Mouse (Mus musculus) T-helper 17 cell (primary cell): ENCODE measurements around the gene Sh3glb1.
"Not testable (repeated sequence)": the region's sequence is repeated elsewhere in the genome, so short reads cannot be mapped to it uniquely, and the experiment has no call there.

Source experiments
- in situ Hi-C, 2 experiments: fragments of 300-600 bp; cut with MboI, MseI; formaldehyde crosslinking; loops; 1 replicate in 1 of 2; 2 replicates in 1 of 2; pipeline ENCODE4 v1.15.1; 2025; ENCODE audit warnings: high pct_unique_total_duplicates in 2 of 2

Sh3glb1 gene

DNA sequence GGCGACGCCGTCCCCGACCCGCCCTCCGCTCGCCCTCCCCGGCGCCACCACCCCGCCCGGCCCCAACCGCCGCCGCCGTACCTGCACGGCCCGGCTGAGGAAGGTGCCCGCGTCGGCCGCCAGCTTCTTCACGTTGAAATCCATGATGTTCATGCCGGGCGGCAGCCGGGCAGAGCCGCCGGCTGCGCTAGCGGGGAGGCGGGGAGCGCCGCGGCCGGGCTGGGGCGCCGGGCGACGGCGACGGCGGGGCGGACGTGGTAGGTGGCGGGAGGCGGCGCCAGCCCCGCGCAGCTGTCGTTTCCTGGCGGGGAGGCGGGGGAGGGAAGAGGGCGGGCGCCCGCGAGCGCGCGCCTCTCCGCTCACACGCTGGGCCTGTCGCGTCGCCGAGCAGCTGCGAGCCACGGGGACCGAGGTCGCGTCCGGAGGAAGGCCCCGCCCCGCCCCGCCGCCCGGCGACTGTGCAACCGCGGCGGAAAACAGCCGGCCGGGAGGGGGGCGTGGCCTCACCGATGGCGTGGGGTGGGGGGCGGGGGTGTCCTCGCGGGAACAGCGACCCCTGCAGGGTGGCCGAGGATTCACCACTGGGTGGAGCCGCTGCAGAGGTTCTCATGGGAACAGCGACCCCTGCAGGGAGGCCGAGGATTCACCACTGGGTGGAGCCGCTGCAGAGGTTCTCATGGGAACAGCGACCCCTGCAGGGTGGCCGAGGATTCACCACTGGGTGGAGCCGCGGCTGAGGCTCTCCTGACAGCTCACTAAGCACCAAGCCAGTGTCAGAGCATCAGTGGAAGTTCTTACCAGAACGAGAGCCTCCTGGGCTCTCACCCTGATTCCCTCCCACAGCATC, at the start of gene Sh3glb1:
Sh3glb1 (minus strand) TSS at position 435 of the 847 bp plus-strand sequence.
- in situ Hi-C loops = loop anchor here (5.0 to 25.0 kb wide), 2 partner anchors 397 to 1792 kb away; partner anchors contain the start of genes Odf2l (in 1 of the 2) and Rpf1 (in 1 of the 2)

DNA sequence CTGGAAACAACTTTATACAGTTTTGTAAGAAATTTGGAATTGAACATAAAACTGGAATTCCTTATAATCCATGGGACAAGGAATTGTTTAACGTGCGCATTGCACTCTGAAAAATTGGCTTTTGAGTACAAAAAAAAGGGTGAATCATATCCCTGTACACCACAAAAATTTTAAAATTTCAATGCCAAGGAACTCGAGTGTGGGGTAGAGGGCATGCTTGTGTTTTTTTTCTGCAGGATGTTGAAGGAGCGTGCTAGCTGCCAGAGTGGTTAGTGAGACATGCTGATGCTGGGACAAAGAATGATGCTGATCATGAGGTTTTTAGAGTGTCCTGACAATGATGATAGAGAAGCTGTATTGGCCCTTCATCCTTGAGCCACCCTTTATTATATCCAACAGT, 45.0 kb upstream of the Sh3glb1 start:
- in situ Hi-C loops = no loop called here

DNA sequence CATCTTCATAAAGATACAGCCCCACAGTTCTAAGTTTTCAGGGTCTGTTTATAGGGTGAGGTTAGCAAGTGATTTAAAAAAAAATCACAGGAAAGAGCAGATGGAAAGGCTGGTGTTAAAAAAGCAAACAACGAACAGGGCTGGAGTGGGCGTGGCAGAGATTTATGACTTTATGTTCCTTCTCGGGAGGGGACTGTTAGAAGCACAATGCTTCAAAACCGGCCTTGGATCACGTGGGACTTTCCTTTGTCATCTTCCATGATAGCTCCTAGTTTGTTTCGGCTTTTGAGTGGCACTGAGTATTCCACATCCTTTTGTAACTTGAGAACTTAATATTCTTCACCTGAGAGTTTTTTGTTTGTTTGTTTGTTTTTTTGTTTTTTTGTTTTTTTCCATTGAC, 41.3 kb upstream of the Sh3glb1 start:
- in situ Hi-C loops = no loop called here

DNA sequence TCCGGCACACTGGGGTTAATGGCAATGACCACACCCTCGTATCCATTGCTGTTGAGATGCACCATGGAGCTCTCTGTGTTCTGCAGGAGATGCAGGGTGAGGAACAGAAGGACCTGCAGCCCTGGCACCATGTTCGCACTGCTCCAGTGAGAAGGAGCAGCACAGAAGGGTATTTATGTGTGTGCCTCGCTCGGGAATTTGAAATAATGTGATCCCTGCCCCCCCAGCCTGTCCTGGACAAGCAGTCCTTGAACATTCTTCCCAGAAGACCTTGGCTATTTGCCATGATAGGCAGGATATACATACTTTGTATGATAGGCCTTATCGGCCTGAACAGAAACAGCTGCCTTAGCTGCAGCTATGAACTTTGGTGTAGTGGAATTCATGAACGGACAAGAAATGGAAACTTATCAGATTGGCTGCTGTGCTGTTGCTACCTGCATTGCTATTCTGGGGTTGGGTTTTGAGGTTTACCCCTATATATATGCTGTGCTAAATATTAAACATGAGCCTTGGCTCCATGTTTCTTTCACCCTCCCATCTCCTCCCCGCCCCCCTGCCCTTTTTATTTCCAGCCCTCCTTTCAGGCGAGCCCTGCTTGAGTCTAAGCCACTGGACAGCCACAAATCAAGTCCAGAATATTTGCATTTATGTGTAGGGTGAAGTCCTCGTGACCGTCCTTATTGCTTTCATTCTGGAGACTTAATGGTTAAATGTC, 40.6 kb upstream of the Sh3glb1 start, which contains the start of gene Clca3a1:
Clca3a1 (minus strand) TSS at position 386 of the 718 bp plus-strand sequence.
- in situ Hi-C loops = no loop called here

DNA sequence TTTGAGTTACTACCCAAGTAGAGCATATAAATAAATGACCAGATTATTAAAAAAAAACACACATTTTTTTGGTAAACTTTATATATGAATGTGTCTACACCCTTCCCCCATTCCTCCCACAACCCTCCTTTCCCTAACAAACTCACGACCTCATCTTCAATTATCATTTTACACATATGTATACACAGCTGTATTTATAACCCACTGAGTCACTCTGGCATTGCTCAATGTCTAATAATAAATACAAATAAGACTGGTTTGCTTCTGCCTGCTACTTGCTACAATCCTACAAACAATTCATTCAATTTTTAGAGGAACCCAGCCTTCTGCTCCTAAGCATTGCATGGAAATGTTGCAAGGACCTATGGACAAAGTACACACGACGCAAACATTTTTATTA, 39.6 kb upstream of the Sh3glb1 start:
- in situ Hi-C loops = no loop called here

DNA sequence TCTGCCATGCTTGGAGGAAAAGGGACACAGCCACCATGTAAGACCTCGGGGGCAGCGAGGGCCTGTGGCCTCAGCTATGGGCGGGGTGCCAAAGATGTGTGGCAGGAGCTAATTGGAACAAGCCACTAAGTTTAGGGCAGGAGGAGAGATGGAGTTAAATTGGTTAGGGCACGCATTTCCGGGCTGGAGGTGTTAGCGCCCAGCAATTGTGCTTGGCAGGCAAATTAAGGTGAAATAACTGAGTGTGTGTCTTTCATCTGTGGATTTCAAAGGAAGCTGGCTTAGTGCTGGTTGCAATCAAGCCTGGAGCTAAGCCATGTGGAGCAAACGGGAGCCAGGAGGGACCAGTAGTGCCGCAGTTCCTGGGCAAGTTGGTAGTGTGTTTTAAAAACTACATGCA, 36.0 kb upstream of the Sh3glb1 start:
- in situ Hi-C loops = not testable (repeated sequence)

DNA sequence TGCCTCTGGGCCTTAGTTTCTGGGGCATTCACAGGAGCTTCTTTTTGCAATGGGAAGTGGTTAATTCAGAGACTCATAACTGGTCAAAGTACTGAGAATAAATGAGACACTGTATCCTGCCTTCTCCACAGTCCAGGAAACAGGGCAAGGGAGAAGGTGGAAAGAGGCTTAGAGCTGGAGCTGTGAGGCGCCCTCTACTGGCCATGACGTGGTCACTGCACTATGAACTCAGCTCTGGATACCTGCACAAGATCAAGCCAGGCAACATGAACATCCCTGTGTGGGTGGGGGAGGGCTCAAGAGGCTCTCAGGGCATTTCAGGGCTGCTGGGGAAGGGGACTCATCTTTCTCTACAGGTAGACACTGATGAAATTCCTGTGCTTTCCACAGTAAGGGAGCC, 33.0 kb upstream of the Sh3glb1 start:
- in situ Hi-C loops = no loop called here

DNA sequence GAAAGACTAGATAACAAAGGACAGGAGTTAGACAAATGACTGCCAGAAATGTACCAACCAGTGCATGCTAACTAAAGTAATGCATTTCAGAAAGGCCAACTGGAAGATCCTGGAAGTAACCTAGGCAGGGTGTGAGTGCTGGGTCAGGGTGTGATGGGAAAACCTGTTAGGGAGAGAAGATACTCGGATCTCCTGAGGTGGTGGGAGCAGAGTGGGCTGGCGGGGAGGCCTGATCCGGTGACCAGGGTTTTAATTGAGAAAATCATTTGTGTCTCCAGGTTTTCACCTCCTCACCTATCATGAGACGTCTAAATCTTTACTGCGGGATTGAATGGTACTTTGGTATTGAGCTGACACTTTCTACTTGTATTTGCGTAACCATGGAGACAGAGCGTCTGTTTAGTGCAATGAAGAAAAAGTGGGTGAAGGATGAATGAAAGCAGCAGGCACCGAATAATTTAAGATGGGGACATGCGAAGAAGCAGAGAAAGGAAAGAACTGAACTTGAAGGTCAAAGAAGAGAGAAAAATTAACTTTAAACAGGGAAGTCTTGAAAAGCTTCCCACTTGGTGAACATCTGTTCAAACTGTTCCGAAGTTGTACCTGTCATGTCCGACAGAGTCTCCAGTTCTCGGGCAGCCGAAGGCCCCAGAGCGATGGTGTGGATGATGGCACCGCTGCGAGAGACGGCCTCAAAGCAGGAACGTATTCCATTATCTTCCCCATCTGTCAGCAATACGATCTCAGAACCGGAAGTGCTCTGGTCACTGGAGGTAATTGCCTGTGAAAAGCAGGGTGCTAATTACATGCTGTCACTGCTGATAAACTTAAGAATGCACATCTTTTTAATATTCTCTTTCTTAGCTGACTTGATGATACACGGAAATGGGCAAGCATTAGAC, 29.2 kb upstream of the Sh3glb1 start:
- in situ Hi-C loops = loop anchor here (5.0 to 25.0 kb wide), 2 partner anchors 58 to 1662 kb away; no protein-coding TSS in a partner anchor

DNA sequence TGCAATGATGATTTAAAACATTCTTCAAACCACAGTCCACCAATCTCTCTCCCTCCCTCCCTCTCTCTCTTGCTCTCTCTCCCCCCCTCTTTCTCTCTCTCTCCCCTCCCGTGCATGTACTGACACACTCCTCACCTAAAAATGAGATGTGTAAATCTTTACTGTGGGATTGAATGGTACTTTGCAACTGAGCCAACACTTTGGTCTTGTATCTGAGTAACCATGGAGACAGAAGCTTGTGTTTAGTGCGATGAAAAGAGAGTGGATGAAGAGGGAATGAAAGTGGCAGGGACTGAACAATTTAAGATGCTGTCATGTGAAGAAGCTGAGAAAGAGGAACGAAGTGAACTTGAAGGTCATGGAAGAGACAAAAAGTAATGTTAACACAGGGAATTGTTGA, 27.6 kb upstream of the Sh3glb1 start:
- in situ Hi-C loops = loop anchor here (5.0 to 25.0 kb wide), 2 partner anchors 60 to 1660 kb away; no protein-coding TSS in a partner anchor

DNA sequence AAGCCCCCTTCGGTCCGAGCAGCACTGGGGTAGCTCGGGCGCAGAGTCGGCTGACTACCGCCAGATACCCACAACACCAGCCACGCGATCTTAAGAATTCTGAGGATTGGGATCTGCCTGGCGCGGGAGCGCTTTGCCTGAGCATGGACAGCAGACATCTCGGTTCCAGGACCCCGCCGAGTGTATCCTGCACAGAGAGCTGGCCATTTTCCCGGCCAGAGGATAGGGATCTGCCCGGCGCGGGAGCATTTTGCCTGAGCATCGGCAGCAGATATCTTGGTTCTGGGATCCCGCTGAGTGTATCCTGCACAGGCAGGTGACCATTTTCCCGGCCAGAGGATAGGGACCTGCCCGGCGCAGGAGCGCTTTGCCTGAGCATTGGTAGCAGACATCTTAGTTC, 18.3 kb upstream of the Sh3glb1 start:
- in situ Hi-C loops = loop anchor here in 1 of 2 experiments (25.0 kb wide), 1 partner anchor 1651 kb away; no protein-coding TSS in a partner anchor

DNA sequence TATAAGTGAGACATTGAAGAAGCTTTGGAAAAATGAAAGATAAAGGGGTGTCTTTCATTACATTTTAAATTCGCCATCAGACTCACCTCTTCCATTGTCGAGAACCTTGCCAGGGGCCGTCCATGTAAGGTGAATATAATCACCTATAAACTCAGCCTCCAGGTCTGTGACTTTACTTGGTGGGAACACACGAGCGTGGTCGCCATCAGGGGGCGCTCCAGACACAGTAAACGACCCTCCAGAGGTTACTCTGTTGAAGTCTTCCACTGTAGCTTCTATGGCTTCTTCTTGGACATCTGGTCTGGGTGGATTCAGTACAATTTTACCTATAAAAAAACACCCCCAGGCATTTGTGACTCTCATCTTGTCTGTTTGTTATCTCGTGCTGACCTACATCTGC, 16.7 kb upstream of the Sh3glb1 start:
- in situ Hi-C loops = loop anchor here in 1 of 2 experiments (25.0 kb wide), 1 partner anchor 1650 kb away; no protein-coding TSS in a partner anchor

DNA sequence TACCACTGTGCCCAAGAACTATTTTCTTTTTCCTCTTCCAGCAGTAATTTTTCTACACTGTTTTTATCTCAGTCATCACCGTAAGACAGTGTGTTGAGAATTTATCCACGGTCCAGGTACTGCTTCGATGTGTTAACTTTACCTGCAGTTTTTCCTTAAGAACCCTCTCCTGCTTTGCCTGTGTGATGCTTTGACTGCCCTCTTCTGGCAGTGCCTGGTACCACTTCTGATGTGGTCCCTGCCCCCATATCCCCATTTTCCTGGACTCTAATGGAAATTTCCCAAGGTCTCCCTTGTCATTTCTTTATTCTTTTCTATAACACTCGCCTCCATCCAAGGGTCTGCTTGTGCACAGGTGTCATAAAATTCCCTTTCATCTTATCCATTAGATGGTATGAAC, 3.3 kb upstream of the Sh3glb1 start:
- in situ Hi-C loops = loop anchor here (5.0 to 25.0 kb wide), 2 partner anchors 394 to 1789 kb away; partner anchors contain the start of genes Odf2l (in 1 of the 2) and Rpf1 (in 1 of the 2)

DNA sequence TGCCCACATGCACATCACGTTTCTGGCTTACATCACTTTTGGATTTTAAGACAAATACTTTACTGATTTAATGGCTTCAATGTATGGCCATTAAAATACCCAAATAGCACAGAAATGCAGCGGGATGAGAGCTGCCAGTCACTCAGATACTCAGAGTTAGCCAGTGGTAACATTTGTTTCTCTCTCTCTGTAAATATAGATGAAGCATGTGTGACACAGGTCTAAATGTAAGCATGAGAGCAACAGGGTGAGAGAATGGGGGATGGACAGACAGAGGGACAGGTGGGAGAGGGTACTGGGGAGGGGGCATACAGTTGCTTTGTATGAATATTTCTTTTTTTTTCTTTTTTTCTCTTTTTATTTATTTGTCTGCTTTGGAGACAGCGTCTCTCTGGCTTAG, 2.4 kb upstream of the Sh3glb1 start:
- in situ Hi-C loops = loop anchor here (5.0 to 25.0 kb wide), 2 partner anchors 395 to 1790 kb away; partner anchors contain the start of genes Odf2l (in 1 of the 2) and Rpf1 (in 1 of the 2)

DNA sequence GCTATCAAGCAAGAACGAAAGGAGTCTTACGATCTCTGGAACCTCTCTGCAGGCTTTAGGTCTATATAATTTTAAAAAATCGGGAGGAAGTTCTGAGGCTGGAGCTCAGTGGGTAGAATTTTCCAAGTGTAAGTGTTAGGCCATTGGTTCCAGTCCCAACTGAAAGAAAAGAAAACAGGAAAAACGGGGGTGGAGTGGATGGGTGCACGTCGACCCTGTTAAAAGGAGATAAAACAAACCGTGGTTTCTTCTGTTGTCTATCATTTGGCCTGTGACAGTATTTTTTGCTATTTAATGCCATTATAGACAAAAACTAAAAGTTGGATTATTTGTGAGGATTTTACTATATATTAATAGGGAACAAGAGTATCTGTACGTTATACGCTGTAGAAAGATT, 1.7 kb upstream of the Sh3glb1 start:
- in situ Hi-C loops = loop anchor here (5.0 to 25.0 kb wide), 2 partner anchors 395 to 1790 kb away; partner anchors contain the start of genes Odf2l (in 1 of the 2) and Rpf1 (in 1 of the 2)

DNA sequence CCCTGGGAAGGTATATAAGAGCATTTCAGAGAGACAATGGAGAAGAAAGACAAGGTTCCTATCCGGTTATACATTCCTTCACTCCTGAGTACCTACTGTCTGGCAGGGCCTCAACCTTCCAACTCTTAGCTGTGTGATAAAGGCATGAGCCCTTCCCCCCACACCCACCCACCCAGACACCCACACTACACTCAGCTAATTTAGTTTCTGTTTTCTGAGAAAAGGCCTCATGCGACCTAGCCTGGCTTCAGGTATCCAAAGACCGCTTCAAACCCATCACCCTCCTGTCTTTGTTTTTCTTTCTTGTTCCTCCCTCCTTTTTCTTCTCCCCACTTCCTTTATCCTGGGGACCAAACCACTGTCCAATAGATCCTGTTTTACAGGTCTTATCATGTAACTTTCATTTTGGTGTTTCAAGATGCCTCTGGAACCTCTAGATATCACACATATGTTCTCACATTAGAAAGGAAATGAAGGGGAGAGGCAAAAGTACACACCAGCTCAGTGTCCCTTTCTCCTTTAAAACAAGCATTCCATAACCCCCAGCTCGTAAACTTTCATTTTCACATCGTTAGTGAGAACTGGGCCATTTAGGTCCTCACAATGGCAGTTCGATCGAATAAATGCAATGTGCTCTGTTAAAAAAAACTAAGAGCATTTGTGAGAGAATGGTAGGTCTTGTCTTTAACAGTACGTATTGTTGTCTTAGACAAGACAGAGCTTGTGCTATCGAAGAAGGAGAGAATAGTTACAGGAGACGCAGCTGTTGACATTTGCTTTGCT, 1.1 kb upstream of the Sh3glb1 start:
- in situ Hi-C loops = loop anchor here (5.0 to 25.0 kb wide), 2 partner anchors 396 to 1791 kb away; partner anchors contain the start of genes Odf2l (in 1 of the 2) and Rpf1 (in 1 of the 2)

DNA sequence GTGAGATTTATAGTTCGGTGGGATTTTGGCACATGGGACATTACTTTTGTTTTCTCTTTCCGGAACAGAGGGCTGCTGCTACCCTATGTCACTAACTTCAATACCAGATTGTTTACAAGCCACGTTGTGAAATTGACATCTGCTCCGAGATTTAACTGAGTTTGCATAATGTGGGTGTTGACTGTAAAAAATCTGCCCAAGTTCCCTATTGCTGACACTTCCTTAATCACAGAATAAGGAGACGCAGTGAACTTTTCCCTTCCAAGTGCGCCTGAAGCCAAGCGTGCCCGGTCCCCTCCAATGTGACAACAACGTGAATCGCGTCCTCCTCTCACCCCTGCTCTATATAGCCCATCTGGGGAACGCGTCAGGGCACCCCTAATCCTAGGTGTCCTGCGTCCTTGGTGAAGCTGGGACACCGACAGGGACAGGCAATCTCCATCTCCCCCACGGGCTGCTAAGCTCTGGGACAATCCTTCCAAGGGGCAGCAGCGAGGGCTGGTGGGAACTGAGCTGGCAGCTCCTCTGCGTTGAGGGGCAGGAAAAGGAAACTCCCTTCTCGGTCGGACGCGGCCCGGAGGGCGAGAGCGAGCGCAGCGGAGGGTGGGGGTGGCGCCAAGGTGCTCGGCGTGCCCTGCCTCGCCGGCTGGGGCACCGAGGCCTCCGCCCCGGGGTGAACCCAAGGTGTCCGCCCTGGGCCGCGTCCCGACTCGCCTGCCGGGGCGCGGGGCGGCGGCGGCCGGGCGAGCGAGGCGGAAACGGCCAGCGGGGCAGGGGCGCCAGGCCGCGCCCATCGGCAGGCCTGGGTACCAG, 841 bp downstream of the Sh3glb1 start:
- in situ Hi-C loops = loop anchor here in 1 of 2 experiments (25.0 kb wide), 1 partner anchor 1793 kb away; the partner anchor contains the start of gene Rpf1

DNA sequence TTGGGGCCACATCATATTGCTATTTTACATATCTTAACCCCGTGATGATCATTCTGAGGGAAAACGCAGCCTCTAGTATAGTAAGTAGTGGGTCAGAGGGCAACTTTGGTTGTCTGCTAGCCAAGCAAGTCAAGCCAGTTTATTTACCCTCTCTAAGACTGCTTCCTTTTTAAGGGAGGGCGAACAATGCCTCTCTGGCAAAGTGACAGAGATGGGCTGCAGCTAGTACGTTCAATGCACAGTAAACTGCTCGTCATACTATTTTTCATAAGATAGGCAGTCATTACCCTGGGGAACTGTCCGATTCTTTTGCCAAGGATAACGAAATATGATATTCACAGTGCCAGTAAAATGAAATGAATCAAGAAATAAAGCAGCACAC, 1.4 kb downstream of the Sh3glb1 start:
- in situ Hi-C loops = loop anchor here in 1 of 2 experiments (25.0 kb wide), 1 partner anchor 1794 kb away; the partner anchor contains the start of gene Rpf1

DNA sequence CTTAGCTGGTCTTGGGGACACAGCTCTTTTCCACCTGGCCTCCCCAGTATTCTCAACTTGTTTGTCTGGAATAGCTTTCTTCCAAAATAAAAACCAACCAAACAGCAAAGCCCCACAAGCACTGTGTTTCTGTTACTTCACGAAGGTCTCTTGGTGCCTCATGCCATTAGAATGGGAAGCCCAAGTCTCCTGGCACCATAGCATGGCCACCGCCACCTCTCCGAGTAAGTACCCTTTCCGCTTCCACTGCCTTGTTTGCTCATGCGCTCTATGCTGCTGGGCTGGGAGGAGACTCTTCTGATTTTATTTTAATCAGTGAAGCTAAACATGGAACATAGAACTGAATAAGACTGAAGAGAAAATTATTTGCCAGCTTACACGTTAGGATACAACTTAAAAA, 2.3 kb downstream of the Sh3glb1 start:
- in situ Hi-C loops = loop anchor here in 1 of 2 experiments (25.0 kb wide), 1 partner anchor 1794 kb away; the partner anchor contains the start of gene Rpf1

DNA sequence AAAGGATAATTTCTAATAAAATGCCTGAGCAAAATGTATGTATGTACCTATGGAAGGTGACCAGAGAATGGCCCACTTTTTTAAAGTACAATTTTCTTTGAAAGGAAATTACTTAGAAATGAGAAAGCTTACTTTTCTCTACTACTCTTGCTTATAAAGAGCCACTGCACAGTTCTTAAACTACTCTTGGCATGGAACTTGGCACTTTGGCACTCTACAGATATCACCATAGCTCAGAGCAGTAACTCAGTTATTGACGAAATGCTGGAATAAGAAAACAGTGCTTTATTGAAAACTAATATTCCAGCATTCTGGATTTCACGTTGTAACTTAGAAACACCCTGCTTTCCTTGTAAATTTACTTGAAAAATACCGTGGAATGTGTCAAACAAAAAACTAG, 3.0 kb downstream of the Sh3glb1 start:
- in situ Hi-C loops = loop anchor here in 1 of 2 experiments (25.0 kb wide), 1 partner anchor 1795 kb away; the partner anchor contains the start of gene Rpf1
